Mouse (Mus musculus): ENCODE measurements at regions not wholly inside any gene's neighbourhood (a gene's known extent, or its start where the extent isn't known, plus 50 kb on each side); places are given as distances from the start of the nearest gene placed in this dataset.

GRCm38 (mm10) chrX:164878336-164878735 lies 101.8 kb downstream of the Mospd2 start:
- no peak for DNase-seq (ENCODE audit: low spot score)

DNA sequence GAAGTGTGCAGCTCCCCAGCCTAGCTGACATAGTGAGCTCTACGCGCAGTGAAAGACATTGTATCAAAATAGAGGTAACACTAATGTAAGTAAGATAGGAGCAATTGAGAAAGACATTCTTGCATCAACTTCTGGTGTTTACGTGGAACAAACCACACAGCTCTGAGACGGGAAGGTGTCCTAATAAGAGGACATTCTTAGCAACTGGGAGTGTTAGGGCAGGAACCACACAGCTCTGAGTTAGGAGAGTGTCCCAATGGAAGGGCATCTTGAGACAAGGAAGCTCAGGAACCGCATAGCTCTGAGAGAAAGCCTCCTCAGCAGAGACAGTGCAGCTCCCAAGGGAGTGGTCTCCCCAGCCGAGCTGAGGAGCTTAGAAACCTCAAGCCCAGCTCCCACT lies 139.8 kb downstream of the Mospd2 start:
- no peak for DNase-seq (ENCODE audit: low spot score)

DNA sequence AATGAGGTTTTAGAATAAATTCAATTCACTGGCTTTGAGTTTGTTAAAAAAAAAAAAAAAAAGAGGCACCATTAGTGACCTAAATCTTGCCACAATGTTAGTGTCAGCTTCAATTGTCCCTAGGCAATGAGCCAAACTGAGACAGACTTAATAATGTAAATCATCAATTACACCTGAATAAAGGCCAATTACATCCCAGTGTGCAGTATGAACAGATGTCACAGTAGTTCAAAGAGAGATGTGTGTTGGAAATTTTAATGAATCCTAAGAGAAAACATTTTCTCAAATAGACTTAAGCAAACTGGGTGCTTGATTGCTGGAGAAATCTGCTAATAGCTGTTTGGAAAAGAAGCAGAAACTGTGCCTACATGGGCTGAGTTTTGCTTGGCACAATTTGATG lies 159.3 kb downstream of the Mospd2 start:
- no peak for DNase-seq (ENCODE audit: low spot score)

- DNase-seq (ENCODE audit: low spot score), result peak; percentile 7
Measured at GRCm38 (mm10) chrX:164787293-164787692, 192.9 kb downstream of the Mospd2 start.

GRCm38 (mm10) chrX:164764919-164765318 lies 215.3 kb downstream of the Mospd2 start:
- no peak for DNase-seq (ENCODE audit: low spot score)

- DNase-seq (ENCODE audit: low spot score), result no peak
Measured at GRCm38 (mm10) chrX:164763764-164764445, 216.3 kb downstream of the Mospd2 start.

DNA sequence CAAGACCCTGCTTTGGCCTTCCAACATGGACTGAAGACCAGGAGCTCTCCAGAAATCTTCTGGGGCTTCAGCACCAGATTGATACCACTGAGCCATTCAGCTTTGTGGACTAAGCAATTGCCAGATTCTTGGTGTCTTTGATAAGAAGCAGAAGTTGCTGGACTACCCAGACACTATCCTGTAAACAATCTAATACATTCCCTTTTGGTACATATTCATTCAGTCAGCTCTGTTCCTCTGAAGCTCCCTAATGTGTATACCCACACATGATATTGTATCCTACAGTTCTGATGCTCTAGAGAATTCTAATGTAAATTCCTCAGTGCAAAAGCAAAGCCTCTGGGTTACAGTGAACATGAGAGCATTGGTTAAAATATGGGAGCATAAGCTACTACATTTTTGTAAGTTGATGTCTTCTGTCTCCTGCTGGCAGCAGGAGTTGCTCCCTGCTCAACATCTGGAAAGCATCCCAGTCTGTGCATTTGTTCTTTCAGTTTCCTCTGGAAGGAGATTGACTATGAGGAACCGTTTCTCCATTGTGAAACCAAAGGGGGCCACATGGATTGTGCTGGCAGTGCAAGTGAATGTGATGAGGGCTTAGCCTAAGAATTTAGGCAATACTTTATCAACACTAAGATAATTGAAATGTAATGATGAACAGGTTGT lies 234.5 kb downstream of the Mospd2 start:
- DNase-seq (ENCODE audit: low spot score), result no peak
